Mouse (Mus musculus): Measurements from ENCODE around the gene Vmn1r129.
"Not testable (repeated sequence)": the region's sequence is repeated elsewhere in the genome, so short reads cannot be mapped to it uniquely, and the experiment has no call there.

Vmn1r129 gene

DNA sequence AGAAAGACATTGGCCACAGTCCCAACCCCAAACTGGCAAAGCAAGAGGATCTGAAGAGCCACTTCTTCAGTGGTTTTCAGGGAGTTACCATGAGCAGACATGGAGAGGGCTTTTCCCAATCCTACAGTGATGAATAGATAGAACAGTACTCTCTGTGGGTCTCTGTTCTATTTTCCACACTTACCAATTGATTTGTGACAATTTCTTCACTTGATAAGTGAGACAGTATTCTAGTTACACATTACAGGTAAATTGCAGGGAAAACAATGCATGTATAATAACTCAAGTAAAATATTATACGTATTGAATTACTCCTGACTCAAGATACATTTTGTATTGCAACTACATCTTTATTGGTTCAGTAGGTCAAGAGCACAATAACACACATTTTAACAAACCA lies at the start of gene Vmn1r129:
Vmn1r129 (minus strand) TSS at position 101 of the 400 bp plus-strand sequence.
- not testable (repeated sequence) for DNase-seq (ENCODE audit: low read depth, low spot score)

- DNase-seq (ENCODE audit: low read depth, low spot score) = not testable (repeated sequence)
Observed at GRCm38 (mm10) chr7:21349073-21349472, 12.0 kb downstream of the Vmn1r129 start, which contains the start of gene Vmn1r128. TSS of gene Vmn1r128 (plus strand) at chr7:21349373.

- DNase-seq (ENCODE audit: low read depth, low spot score) = not testable (repeated sequence)
Observed at GRCm38 (mm10) chr7:21319761-21320160, 41.3 kb downstream of the Vmn1r129 start, which contains the start of gene Vmn1r127. TSS of gene Vmn1r127 (minus strand) at chr7:21319861.

Data from ES-CJ7 (cell line).